Mouse (Mus musculus): ENCODE results near the gene Sf3b6. TPM values are rescaled to one million over a fixed set of nuclear protein-coding genes. Genes with fewer than 3 reads are reported as not detected.
"Not testable (repeated sequence)": the region's sequence is repeated elsewhere in the genome, so short reads cannot be mapped to it uniquely, and the experiment has no call there.

Gene Sf3b6
- polyA plus RNA-seq, 1 experiment from 2014 or later = 314 TPM

DNA sequence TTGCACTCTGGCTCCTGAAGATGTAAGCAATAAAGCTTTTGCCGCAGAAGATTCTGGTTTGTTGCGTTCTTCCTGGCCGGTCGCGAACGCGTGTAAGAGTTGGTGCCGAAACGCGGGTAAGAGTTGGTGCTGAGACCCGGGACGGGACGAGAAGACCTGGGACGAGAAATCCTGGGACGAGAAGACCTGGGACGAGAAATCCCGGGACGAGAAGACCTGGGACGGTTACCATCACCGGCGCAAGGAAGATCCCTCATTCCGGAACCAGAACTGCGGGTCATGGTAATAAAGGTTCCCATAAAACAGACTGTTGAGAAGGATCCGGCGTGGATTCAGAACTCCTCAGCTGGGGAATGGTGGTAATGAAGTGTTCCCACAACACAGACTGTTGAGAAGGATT, 29.2 kb upstream of the Sf3b6 start:
- not testable (repeated sequence) for H3K4me2 ChIP-seq (replicated peaks); ATAC-seq (ENCODE audit: insufficient number of reproducible peaks, insufficient read depth, low FRiP score, low TSS enrichment)
- WGBS = 94% methylated on average over 25 of the region's 25 CpGs

DNA sequence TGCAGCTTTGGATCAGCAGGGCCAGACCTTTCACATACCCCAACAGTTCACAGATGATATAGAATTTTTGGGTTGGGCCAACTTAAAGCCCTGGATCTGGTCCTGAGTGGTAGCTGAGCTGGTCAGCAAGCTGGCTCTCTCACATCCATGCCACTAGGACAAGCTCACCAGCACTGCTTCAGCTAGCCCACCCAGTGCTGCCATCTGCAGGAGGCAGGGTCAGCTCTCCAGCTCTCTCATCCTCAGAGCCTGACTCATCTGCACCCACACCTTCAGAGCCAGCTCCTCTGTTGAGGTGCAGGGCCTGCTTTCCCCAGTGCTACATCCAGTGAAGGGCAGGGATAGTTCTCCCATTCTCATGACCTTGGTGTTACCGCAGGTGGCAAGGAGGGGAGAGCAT, 23.6 kb upstream of the Sf3b6 start:
- Histone ChIP-seq H3K9ac (no peak overlapping the region), H3K36me3 (no peaks in the 10 kb centered on the region), H3K9me3 (no peaks in the 10 kb centered on the region), H3K4me2 (replicated peaks) (no peak overlapping the region), H3K4me3 (no peak overlapping the region), H3K27me3 (no peaks in the 10 kb centered on the region), H3K4me1 (no peaks in the 10 kb centered on the region), H3K27ac (no peak overlapping the region)
- ATAC-seq (ENCODE audit: insufficient number of reproducible peaks, insufficient read depth, low FRiP score, low TSS enrichment) = no peak
- 56% methylated on average over 1 of the region's 1 CpGs for WGBS

More for the DNA sequence above, 29.2 kb upstream of the Sf3b6 start:
- H3K4me1 ChIP-seq, H3K36me3 ChIP-seq, H3K9me3 ChIP-seq, H3K9ac ChIP-seq, H3K27me3 ChIP-seq, H3K27ac ChIP-seq, H3K4me3 ChIP-seq: not testable (repeated sequence)

DNA sequence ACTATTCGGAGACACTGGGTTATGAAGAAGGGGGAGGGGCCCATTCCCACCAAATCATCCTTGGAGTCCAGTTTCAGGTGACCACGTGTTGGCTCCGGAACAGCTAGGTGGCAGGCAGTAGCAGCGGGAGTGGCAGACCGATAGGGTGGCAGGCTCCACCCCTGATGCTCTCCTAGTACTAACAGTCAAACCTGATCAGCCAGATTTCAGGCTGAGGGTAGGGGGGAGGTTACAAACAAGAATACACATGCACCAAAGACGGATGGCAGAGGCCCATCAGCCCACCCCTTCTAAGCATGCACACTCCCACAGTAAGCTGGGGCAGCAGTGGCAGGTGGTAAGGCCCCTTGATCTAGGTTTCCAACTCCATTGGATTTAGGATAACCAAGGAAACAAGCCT, 19.9 kb upstream of the Sf3b6 start:
- not testable (repeated sequence) for H3K36me3 ChIP-seq; H3K4me1 ChIP-seq; H3K27me3 ChIP-seq; H3K4me2 ChIP-seq (replicated peaks); H3K9me3 ChIP-seq; H3K27ac ChIP-seq; ATAC-seq (ENCODE audit: insufficient number of reproducible peaks, insufficient read depth, low FRiP score, low TSS enrichment); H3K4me3 ChIP-seq; H3K9ac ChIP-seq
- WGBS = 62% methylated on average over 6 of the region's 6 CpGs

DNA sequence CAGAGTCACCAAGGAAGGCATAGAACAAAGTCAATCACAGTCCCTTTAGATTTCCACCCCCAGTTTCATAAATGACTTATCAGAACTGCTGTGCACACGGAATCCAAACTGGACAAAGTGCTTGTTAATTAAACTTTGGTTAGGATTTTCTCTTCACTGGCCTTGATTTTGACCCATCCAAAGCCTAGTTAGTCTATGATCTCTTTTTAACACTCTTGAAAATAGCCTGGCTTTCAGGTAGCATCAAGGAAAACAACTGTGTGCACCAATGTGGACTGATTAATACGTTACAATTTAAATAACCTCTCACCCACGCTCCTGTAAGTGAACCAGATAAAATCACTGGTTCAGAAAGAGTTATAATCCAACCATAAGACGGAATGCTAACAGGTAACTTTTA, 6.3 kb upstream of the Sf3b6 start:
- Histone ChIP-seq H3K27ac (no peak overlapping the region), H3K4me2 (replicated peaks) (no peak overlapping the region), H3K4me1 (no peaks in the 10 kb centered on the region), H3K27me3 (no peaks in the 10 kb centered on the region), H3K36me3 (no peaks in the 10 kb centered on the region), H3K9me3 (no peaks in the 10 kb centered on the region), H3K9ac (no peak overlapping the region), H3K4me3 (no peak overlapping the region)
- WGBS = 80% methylated on average over 4 of the region's 4 CpGs
- no peak for ATAC-seq (ENCODE audit: insufficient number of reproducible peaks, insufficient read depth, low FRiP score, low TSS enrichment)

DNA sequence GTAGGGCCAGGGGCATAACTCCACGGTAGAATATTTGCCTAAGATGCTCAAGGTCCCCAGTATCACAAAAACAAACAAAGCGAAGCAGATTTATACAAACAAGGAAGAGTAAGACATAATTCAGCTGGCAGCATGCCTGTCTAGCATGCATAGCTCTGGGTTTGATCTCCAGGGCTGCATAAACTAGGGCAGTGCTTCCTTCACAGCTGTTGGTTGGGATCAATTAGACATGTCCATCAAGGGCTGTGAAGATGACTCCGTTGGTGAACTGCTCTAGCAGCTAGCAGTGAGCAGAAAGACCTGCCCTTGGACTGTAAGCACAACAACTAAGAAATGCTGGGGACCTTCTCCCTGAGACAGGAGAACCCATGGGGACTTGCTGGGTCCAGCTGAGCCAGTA, 5.6 kb upstream of the Sf3b6 start:
- no peak overlapping the region for H3K27ac ChIP-seq
- H3K27me3 ChIP-seq = no peaks in the 10 kb centered on the region
- ATAC-seq (ENCODE audit: insufficient number of reproducible peaks, insufficient read depth, low FRiP score, low TSS enrichment) = no peak
- WGBS = 62% methylated on average over 3 of the region's 3 CpGs
- H3K9ac ChIP-seq = no peak overlapping the region
- H3K36me3 ChIP-seq = no peaks in the 10 kb centered on the region
- no peak overlapping the region for H3K4me2 ChIP-seq (replicated peaks)
- H3K4me3 ChIP-seq = no peak overlapping the region
- H3K9me3 ChIP-seq = no peaks in the 10 kb centered on the region
- peaks cover 4% of the 10 kb centered on the region for H3K4me1 ChIP-seq

DNA sequence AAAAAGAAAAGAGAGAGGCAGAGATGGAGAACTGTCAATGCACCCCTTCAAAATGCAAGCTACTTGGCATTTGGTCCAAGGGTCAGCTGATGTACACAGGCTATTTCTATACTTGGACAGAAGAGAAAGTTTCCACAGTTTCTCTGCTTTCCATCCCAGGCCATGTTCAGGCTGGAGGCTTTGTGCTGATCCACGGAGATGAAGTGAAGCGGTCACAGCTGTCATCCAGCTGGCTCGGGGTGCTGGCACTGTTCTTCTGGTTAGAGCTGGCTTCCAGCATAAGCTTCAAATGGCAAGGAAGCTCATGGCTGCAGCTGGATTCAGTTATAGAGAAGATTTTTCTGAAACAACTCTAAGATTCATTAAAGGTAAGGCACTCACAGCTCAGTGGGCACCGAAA, 3.7 kb upstream of the Sf3b6 start:
- 80% methylated on average over 4 of the region's 4 CpGs for WGBS
- no peak overlapping the region for H3K4me3 ChIP-seq
- H3K27ac ChIP-seq = no peak overlapping the region
- H3K36me3 ChIP-seq = no peaks in the 10 kb centered on the region
- H3K4me1 ChIP-seq = peaks cover 9% of the 10 kb centered on the region
- ATAC-seq (ENCODE audit: insufficient number of reproducible peaks, insufficient read depth, low FRiP score, low TSS enrichment) = no peak
- H3K9ac ChIP-seq = no peak overlapping the region
- no peak overlapping the region for H3K4me2 ChIP-seq (replicated peaks)
- H3K9me3 ChIP-seq = no peaks in the 10 kb centered on the region
- H3K27me3 ChIP-seq = no peaks in the 10 kb centered on the region

DNA sequence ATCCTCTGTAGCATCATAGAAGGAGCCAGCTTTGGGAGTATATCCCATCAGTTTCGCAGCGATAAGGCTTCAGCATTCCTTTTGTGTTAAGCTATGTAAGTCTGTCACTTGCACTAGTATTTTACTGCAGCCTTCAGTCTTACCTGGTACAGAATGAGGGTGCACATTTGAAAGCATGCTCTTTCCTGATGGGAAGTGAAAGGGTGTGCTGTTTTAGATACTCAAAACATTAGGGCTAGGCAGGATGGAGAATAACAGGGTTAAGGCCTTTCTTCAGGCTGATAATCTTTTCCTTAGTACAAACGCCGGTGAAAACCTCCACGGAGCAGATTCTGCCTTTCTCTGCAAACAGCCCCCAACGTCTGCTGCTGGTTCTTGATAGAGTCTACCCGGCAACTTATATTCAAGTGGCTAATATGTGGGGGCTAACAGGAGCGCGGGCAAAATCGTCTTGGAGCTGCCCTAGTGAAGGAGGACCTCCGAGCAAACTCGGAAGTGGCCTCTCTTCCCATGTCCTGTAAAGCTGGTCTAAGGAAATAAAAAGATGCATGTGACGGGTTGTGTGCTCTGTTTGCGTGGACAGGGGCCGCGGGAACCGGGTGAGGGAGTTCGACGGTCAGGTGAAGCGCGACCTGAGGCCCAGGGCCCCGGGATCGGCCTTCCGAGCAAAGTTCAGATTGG, 524 bp upstream of the Sf3b6 start:
- H3K4me2 ChIP-seq (replicated peaks) = peak overlapping the region; percentile 55
- H3K27ac ChIP-seq = peak overlapping the region; percentile 85
- H3K9ac ChIP-seq = peak overlapping the region; percentile 66
- 11% methylated on average over 24 of the region's 24 CpGs for WGBS
- peaks cover 9% of the 10 kb centered on the region for H3K4me1 ChIP-seq
- peaks cover 14% of the 10 kb centered on the region for H3K36me3 ChIP-seq
- H3K4me3 ChIP-seq = peak overlapping the region; percentile 90
- no peaks in the 10 kb centered on the region for H3K27me3 ChIP-seq
- no peaks in the 10 kb centered on the region for H3K9me3 ChIP-seq
- peak; percentile 68; the same call in 1 of the 2 replicates for ATAC-seq (ENCODE audit: insufficient number of reproducible peaks, insufficient read depth, low FRiP score, low TSS enrichment)

DNA sequence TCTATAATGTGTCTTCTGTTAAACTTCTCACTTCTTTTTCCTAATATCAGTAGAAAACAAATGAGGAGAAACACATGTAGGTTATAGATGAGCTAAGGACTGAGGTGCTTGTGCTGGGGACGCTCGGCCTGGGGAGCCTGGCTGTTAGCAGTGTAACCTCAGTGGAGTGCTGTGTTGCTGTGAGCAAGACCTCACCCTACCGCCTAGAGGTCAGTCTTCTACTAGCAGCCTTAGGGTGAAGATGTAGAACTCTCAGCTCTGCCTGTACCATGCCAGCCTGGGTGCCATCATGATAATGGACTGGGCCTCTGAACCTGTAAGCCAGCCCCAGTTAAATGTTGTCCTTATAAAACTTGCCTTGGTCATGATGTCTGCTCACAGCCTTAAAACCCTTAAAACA, 9.9 kb downstream of the Sf3b6 start:
- Histone ChIP-seq H3K36me3 (peaks cover 61% of the 10 kb centered on the region), H3K4me3 (no peak overlapping the region), H3K27me3 (no peaks in the 10 kb centered on the region), H3K9ac (no peak overlapping the region), H3K4me1 (no peaks in the 10 kb centered on the region), H3K9me3 (no peaks in the 10 kb centered on the region), H3K27ac (no peak overlapping the region), H3K4me2 (replicated peaks) (no peak overlapping the region)
- ATAC-seq (ENCODE audit: insufficient number of reproducible peaks, insufficient read depth, low FRiP score, low TSS enrichment) = no peak
- WGBS = 80% methylated on average over 3 of the region's 3 CpGs

DNA sequence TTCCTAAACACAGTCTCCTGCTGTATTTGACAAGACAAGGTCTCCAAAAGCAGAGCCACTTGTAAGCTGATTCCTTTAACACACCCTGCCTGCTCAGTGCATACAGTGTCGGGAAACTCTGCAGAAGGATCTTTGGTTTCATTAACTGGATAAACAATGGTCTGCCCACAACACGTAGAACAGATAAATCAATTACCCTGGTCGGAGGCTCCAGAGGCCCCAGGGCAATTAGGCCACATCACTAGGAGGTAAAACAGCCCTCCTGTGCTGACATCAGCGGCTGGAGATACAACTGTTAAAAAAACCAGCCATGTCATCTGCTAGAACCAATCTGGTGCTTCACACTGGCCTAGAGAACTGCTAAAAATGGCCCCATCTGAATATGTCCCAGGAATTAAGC, 19.6 kb downstream of the Sf3b6 start:
- Histone ChIP-seq H3K27ac (no peak overlapping the region), H3K36me3 (no peaks in the 10 kb centered on the region), H3K9me3 (no peaks in the 10 kb centered on the region), H3K4me2 (replicated peaks) (no peak overlapping the region), H3K9ac (no peak overlapping the region), H3K27me3 (0 out of 2 replicates have a peak, but pooled peaks cover 10% of the 10 kb centered on the region), H3K4me3 (no peak overlapping the region), H3K4me1 (0 out of 2 replicates have a peak, but pooled peaks cover 4% of the 10 kb centered on the region)
- 40% methylated on average over 4 of the region's 4 CpGs for WGBS
- no peak for ATAC-seq (ENCODE audit: insufficient number of reproducible peaks, insufficient read depth, low FRiP score, low TSS enrichment)

DNA sequence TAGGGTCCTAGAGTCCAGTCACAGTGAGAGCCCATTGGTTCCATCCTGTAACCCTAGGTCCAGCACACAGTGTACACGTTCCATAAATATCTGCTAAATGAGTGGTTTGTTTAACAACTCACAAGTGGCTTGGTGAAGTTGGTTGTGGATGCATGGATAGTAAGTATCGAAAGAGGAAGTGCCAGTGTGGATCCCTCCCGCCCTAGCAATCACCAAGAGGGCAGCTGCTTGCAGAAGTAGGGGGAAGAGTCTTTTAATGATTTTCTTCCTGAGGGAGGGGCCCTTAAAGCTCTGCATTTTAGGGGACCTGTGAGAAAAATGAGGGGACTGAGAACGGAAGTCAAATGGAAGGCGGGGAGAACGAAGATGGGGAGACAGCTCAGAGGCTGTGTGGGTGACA, 22.7 kb downstream of the Sf3b6 start:
- Histone ChIP-seq H3K36me3 (no peaks in the 10 kb centered on the region), H3K9me3 (no peaks in the 10 kb centered on the region), H3K27me3 (0 out of 2 replicates have a peak, but pooled peaks cover 10% of the 10 kb centered on the region), H3K4me3 (no peak overlapping the region), H3K4me2 (replicated peaks) (no peak overlapping the region; the same call in 1 of the 2 replicates), H3K4me1 (peaks cover 15% of the 10 kb centered on the region), H3K9ac (no peak overlapping the region), H3K27ac (no peak overlapping the region)
- ATAC-seq (ENCODE audit: insufficient number of reproducible peaks, insufficient read depth, low FRiP score, low TSS enrichment) = no peak
- 53% methylated on average over 6 of the region's 6 CpGs for WGBS

DNA sequence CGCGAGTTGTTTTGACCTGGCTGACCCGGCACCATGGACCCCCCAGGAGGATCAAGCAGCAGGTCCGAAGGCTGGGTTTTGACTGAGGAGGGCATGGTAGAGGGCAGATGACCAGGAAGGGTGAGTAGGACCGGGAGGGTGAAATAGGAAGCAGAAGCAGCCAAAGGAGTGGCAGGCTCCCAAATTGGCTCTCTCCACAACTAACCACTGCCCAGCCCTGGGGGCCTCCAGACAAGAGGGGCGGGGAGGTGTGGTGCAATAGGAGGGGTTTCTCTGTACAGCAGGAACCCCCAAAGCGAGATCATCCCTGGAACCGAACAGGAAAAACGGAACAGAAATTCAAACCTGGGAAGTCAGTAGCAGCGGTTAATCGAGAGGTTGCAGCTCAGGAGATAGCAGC, 23.4 kb downstream of the Sf3b6 start:
- WGBS = 1% methylated on average over 11 of the region's 11 CpGs
- peak overlapping the region; percentile 91 for H3K4me2 ChIP-seq (replicated peaks)
- no peak for ATAC-seq (ENCODE audit: insufficient number of reproducible peaks, insufficient read depth, low FRiP score, low TSS enrichment)
- H3K9ac ChIP-seq = peak overlapping the region; percentile 66; the same call in 1 of the 2 replicates
- peak overlapping the region; percentile 82 for H3K4me3 ChIP-seq
- H3K36me3 ChIP-seq = no peaks in the 10 kb centered on the region
- H3K27ac ChIP-seq = no peak overlapping the region
- H3K4me1 ChIP-seq = peaks cover 15% of the 10 kb centered on the region
- no peaks in the 10 kb centered on the region for H3K9me3 ChIP-seq
- 0 out of 2 replicates have a peak, but pooled peaks cover 10% of the 10 kb centered on the region for H3K27me3 ChIP-seq

DNA sequence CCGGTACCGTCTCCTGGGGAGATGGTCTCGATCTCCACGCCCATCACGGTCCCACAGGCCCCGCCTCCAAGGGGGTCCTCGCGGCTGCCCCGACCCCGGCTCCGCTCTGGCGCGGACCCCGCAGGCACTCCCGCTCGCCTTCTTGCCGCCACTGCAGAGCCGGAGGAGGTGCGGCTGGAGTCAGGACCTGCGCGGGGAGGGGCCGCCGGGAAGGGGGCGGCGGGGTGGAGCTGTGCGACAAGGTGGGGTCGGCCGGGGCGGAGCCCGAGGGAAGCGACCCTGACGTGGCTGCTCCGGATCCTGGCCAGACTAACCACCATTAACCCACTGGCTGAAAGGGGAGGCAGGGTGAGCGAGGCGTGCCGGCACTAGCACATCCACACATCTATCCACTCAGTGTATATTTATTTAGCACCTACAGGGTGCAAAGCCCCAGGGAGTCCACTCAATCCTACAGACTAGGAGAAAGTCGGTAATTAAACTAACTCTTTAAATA, 24.1 kb downstream of the Sf3b6 start, which contains the start of gene Fkbp1b:
Fkbp1b (minus strand) TSS at position 200 of the 496 bp plus-strand sequence.
- H3K36me3 ChIP-seq = no peaks in the 10 kb centered on the region
- peaks cover 15% of the 10 kb centered on the region for H3K4me1 ChIP-seq
- ATAC-seq (ENCODE audit: insufficient number of reproducible peaks, insufficient read depth, low FRiP score, low TSS enrichment) = peak; percentile 53
- WGBS = under 1% methylated on average over 37 of the region's 37 CpGs
- 0 out of 2 replicates have a peak within 1 kb of the TSS, but pooled peaks have one; percentile 3 for H3K27ac ChIP-seq
- H3K9ac ChIP-seq = peak within 1 kb of the TSS; percentile 66
- peak within 1 kb of the TSS; percentile 91 for H3K4me2 ChIP-seq (replicated peaks)
- peak within 1 kb of the TSS; percentile 82 for H3K4me3 ChIP-seq
- 0 out of 2 replicates have a peak, but pooled peaks cover 10% of the 10 kb centered on the region for H3K27me3 ChIP-seq
- no peaks in the 10 kb centered on the region for H3K9me3 ChIP-seq

Measured in embryonic facial prominence, embryonic 12.5 days (tissue).